Mouse (Mus musculus) ES-E14 (cell line): Measurements from ENCODE around the gene Plcb3. TPM values are rescaled to one million over a fixed set of nuclear protein-coding genes. Genes with fewer than 3 reads are reported as not detected.

ENCODE experiments used
- DNase-seq: peaks from one replicate; pipeline ENCODE4 v3.0.0-alpha.2; 2013; ENCODE audit warnings: low read depth, low spot score
- H3K27ac ChIP-seq: 2 replicates; pipeline ENCODE4 v1.5.1; 2012; ENCODE audit warnings: low read depth, mild to moderate bottlenecking, low read length, moderate library complexity, mixed read lengths; ENCODE audit not compliant: poor library complexity, insufficient read depth, severe bottlenecking
- H3K36me3 ChIP-seq: 2 replicates; pipeline ENCODE4 v1.6.1; 2012; ENCODE audit warnings: mild to moderate bottlenecking, low read length, moderate library complexity, mixed read lengths; ENCODE audit not compliant: control insufficient read depth, poor library complexity, insufficient read depth, severe bottlenecking
- H3K4me1 ChIP-seq, 2 experiments: fragments of 150-350 bp in 1 of 2; sonication (generic) in 1 of 2; 2 replicates each; pipeline ENCODE4 v1.6.1; 2012; ENCODE audit warnings: low read length in 2 of 2, mild to moderate bottlenecking in 1 of 2, mixed read lengths in 1 of 2; ENCODE audit not compliant: control insufficient read depth in 2 of 2, insufficient read depth in 2 of 2, poor library complexity in 1 of 2
- H3K4me3 ChIP-seq, 2 experiments: fragments of 150-350 bp in 1 of 2; sonication (generic) in 1 of 2; 2 replicates each; pipeline ENCODE4 v1.5.1; 2012; ENCODE audit warnings: low read length in 2 of 2, low read depth in 1 of 2, mild to moderate bottlenecking in 1 of 2, mixed read lengths in 1 of 2; ENCODE audit not compliant: insufficient read depth in 1 of 2, poor library complexity in 1 of 2, severe bottlenecking in 1 of 2
- H3K9ac ChIP-seq: 2 replicates; pipeline ENCODE4 v1.6.1; 2012; ENCODE audit warnings: low read depth, mild to moderate bottlenecking, low read length, mixed read lengths; ENCODE audit not compliant: poor library complexity, insufficient read depth, severe bottlenecking
- H3K9me3 ChIP-seq: fragments of 150-350 bp; sonication (generic); 2 replicates; pipeline ENCODE4 v1.6.1; 2012; ENCODE audit warnings: low read depth, mild to moderate bottlenecking, low read length; ENCODE audit not compliant: control insufficient read depth, insufficient read depth
- CHD2 ChIP-seq: IDR thresholded peaks from 2 replicates; pipeline ENCODE4 v1.6.1; 2014; ENCODE audit warnings: mild to moderate bottlenecking, low read depth, low read length, inconsistent platforms
- HCFC1 ChIP-seq: IDR thresholded peaks from 2 replicates; pipeline ENCODE4 v1.6.1; 2012; ENCODE audit warnings: low read length, inconsistent platforms, borderline replicate concordance; ENCODE audit not compliant: insufficient read depth
- MAFK ChIP-seq: IDR thresholded peaks from 2 replicates; pipeline ENCODE4 v1.6.1; 2014; ENCODE audit warnings: mild to moderate bottlenecking, low read depth, low read length, inconsistent platforms; ENCODE audit not compliant: insufficient read depth
- ZC3H11A ChIP-seq: IDR thresholded peaks from 2 replicates; pipeline ENCODE4 v1.6.1; 2012; ENCODE audit warnings: low read depth, mild to moderate bottlenecking, inconsistent platforms, low read length, borderline replicate concordance
- ZNF384 ChIP-seq: IDR thresholded peaks from 2 replicates; pipeline ENCODE4 v1.6.1; 2012; ENCODE audit warnings: low read depth, low read length, inconsistent platforms
- in situ Hi-C, 2 experiments: fragments of 600-800 bp; cut with MboI; formaldehyde crosslinking; loops; one replicate each; pipeline ENCODE4 v1.15.1; 2025; ENCODE audit warnings: low sequenced_read_pairs in 2 of 2, inconsistent platforms in 1 of 2; ENCODE audit not compliant: unreplicated experiment in 2 of 2
- total RNA-seq: library from RNA; depleted of rRNA; stranded (reverse); fragments of 300-350 nt; gene quantifications from 2 replicates; pipeline ENCODE4 v1.2.3, GENCODE M21; 2012

Gene Plcb3
- total RNA-seq, 1 experiment, result 42.3 TPM

GRCm38 (mm10) chr19:6995255-6995991 is 19.2 kb upstream of the Plcb3 start:
- DNase-seq, result no peak
- in situ Hi-C loops, result no loop called here
- TF ChIP-seq HCFC1 (no peak), CHD2 (no peak), ZNF384 (no peak), MAFK (no peak), ZC3H11A (no peak)
- Histone ChIP-seq H3K4me1 (peaks cover 4 to 18% of the 10 kb centered on the region in 2 experiments; a peak in 3 of 4 replicates), H3K36me3 (peaks cover 13% of the 10 kb centered on the region), H3K9me3 (no peaks in the 10 kb centered on the region), H3K9ac (peak overlapping the region; percentile 35), H3K4me3 (peak overlapping the region; percentile 38 to 87), H3K27ac (no peak overlapping the region)

GRCm38 (mm10) chr19:6994489-6994888 is 18.2 kb upstream of the Plcb3 start:
- Histone ChIP-seq H3K9me3 (no peaks in the 10 kb centered on the region), H3K4me3 (no peak overlapping the region), H3K9ac (0 out of 2 replicates have a peak overlapping the region, but pooled peaks have one; percentile 36), H3K27ac (no peak overlapping the region), H3K36me3 (peaks cover 13% of the 10 kb centered on the region), H3K4me1 (peaks cover 4 to 21% of the 10 kb centered on the region in 2 experiments; a peak in 3 of 4 replicates)
- in situ Hi-C loops, result no loop called here
- DNase-seq, result no peak
- TF ChIP-seq CHD2 (no peak), ZNF384 (no peak), ZC3H11A (no peak), MAFK (no peak), HCFC1 (no peak)

- H3K4me3 ChIP-seq, result no peak overlapping the region
- DNase-seq, result no peak
- H3K9me3 ChIP-seq, result no peaks in the 10 kb centered on the region
- H3K4me1 ChIP-seq, result peaks cover 4 to 25% of the 10 kb centered on the region in 2 experiments; a peak in 3 of 4 replicates
- in situ Hi-C loops, result no loop called here
- H3K9ac ChIP-seq, result no peak overlapping the region
- TF ChIP-seq MAFK, result no peak
- no peak for TF ChIP-seq ZC3H11A
- no peak for TF ChIP-seq ZNF384
- TF ChIP-seq CHD2, result no peak
- TF ChIP-seq HCFC1, result no peak
- H3K27ac ChIP-seq, result no peak overlapping the region
- H3K36me3 ChIP-seq, result peaks cover 11% of the 10 kb centered on the region
Observed at GRCm38 (mm10) chr19:6994002-6994401, 17.7 kb upstream of the Plcb3 start.

GRCm38 (mm10) chr19:6993011-6993770 is 16.9 kb upstream of the Plcb3 start:
- Histone ChIP-seq H3K36me3 (peaks cover 5% of the 10 kb centered on the region; the same call in 1 of the 2 replicates), H3K9me3 (no peaks in the 10 kb centered on the region), H3K9ac (peak overlapping the region; percentile 28; the same call in 1 of the 2 replicates), H3K4me1 (peaks cover 4 to 25% of the 10 kb centered on the region in 2 experiments; a peak in 3 of 4 replicates), H3K27ac (peak overlapping the region; percentile 17; the same call in 1 of the 2 replicates), H3K4me3 (peak overlapping the region; percentile 29 to 71; a peak in 2 of 4 replicates)
- TF ChIP-seq CHD2, result no peak
- no peak for TF ChIP-seq MAFK
- TF ChIP-seq ZNF384, result no peak
- no peak for TF ChIP-seq ZC3H11A
- TF ChIP-seq HCFC1, result no peak
- DNase-seq, result no peak
- in situ Hi-C loops, result no loop called here
